Mouse (Mus musculus) liver, adult 2 months (tissue): ENCODE results near the gene Susd3. TPM values are rescaled to one million over a fixed set of nuclear protein-coding genes. Genes with fewer than 3 reads are reported as not detected.

Experiments
- DNase-seq: peaks from one replicate; pipeline ENCODE4 v3.0.0-alpha.2; 2011; ENCODE audit warnings: low read depth, low spot score; ENCODE audit errors: extremely low read depth
- H3K27ac ChIP-seq: fragments of 200-500 bp; replicated peaks from 2 replicates; pipeline ENCODE4 v1.5.1; 2012; ENCODE audit warnings: low read depth, mild to moderate bottlenecking, control low read depth, inconsistent platforms, low read length; ENCODE audit not compliant: insufficient read depth
- H3K27me3 ChIP-seq: fragments of 200-500 bp; 2 replicates; pipeline ENCODE4 v1.6.1; 2012; ENCODE audit warnings: mild to moderate bottlenecking, moderate library complexity, low read length, inconsistent platforms; ENCODE audit not compliant: control insufficient read depth, insufficient read depth
- H3K36me3 ChIP-seq: fragments of 200-500 bp; 2 replicates; pipeline ENCODE4 v1.6.1; 2012; ENCODE audit warnings: low read length, inconsistent platforms; ENCODE audit not compliant: control insufficient read depth, insufficient read depth
- H3K4me1 ChIP-seq: fragments of 200-500 bp; 2 replicates; pipeline ENCODE4 v1.6.1; 2011; ENCODE audit warnings: low read length; ENCODE audit not compliant: control insufficient read depth, insufficient read depth
- H3K4me3 ChIP-seq: fragments of 200-500 bp; 2 replicates; pipeline ENCODE4 v1.5.1; 2011; ENCODE audit warnings: low read depth, mild to moderate bottlenecking, control low read depth, low read length, moderate library complexity; ENCODE audit not compliant: insufficient read depth
- H3K79me2 ChIP-seq: fragments of 200-500 bp; 2 replicates; pipeline ENCODE4 v1.6.1; 2012; ENCODE audit warnings: inconsistent platforms, mild to moderate bottlenecking, low read length, moderate library complexity; ENCODE audit not compliant: control insufficient read depth, insufficient read depth
- H3K9ac ChIP-seq: fragments of 200-500 bp; 2 replicates; pipeline ENCODE4 v1.6.1; 2012; ENCODE audit warnings: low read depth, mild to moderate bottlenecking, control low read depth, inconsistent platforms, low read length
- CTCF ChIP-seq: fragments of 200-500 bp; IDR thresholded peaks from 2 replicates; pipeline ENCODE4 v1.5.1; 2011; ENCODE audit warnings: low read depth, low read length, control low read depth
- POLR2A ChIP-seq: fragments of 200-500 bp; IDR thresholded peaks from 2 replicates; pipeline ENCODE4 v1.6.1; 2011; ENCODE audit warnings: low read length, control low read depth; ENCODE audit not compliant: insufficient read depth; ENCODE audit errors: extremely low read depth
- WGBS: fragments of 180-500 bp; shearing (Covaris S2); methylation state at CpG from one replicate; pipeline ENCODE4 v1.1.7; 2018; 5-methylcytosine and 5-hydroxymethylcytosine counted together
- polyA plus RNA-seq: library from polyadenylated mRNA; depleted of rRNA; stranded (reverse); fragments of >200 nt; gene quantifications from 2 replicates; pipeline ENCODE4 v1.2.3, GENCODE M21; 2012
- total RNA-seq: library from RNA; depleted of rRNA; stranded (reverse); fragments of >200 nt; gene quantifications from 2 replicates; pipeline ENCODE4 v1.2.3, GENCODE M21; 2014

The Susd3 gene
- total and polyA plus RNA-seq, 2 experiments: 0.18 to 1.1 TPM

GRCm38 (mm10) chr13:49194811-49195210, 53.7 kb downstream of the Susd3 start:
- H3K36me3 ChIP-seq: peaks cover 15% of the 10 kb centered on the region
- no peak overlapping the region for H3K4me3 ChIP-seq
- WGBS: 91% methylated on average over 13 of the region's 13 CpGs
- no peak overlapping the region for H3K9ac ChIP-seq
- no peak for DNase-seq
- H3K4me1 ChIP-seq: peaks cover 25% of the 10 kb centered on the region
- H3K27ac ChIP-seq: no peak overlapping the region
- H3K79me2 ChIP-seq: peaks cover 14% of the 10 kb centered on the region
- H3K27me3 ChIP-seq: no peaks in the 10 kb centered on the region
- TF ChIP-seq CTCF (no peak), POLR2A (no peak)

- Histone ChIP-seq H3K27me3 (no peaks in the 10 kb centered on the region), H3K4me1 (peaks cover 32% of the 10 kb centered on the region), H3K9ac (no peak overlapping the region), H3K79me2 (peaks cover 14% of the 10 kb centered on the region), H3K27ac (no peak overlapping the region), H3K36me3 (peaks cover 15% of the 10 kb centered on the region), H3K4me3 (no peak overlapping the region)
- TF ChIP-seq POLR2A (no peak), CTCF (no peak)
- no peak for DNase-seq
- WGBS: 96% methylated on average over 17 of the region's 17 CpGs
Measured at GRCm38 (mm10) chr13:49193650-49194049, 54.9 kb downstream of the Susd3 start.

GRCm38 (mm10) chr13:49192156-49192855, 56.2 kb downstream of the Susd3 start:
- H3K4me1 ChIP-seq: peaks cover 32% of the 10 kb centered on the region
- H3K36me3 ChIP-seq: peaks cover 15% of the 10 kb centered on the region
- 0 out of 2 replicates have a peak overlapping the region, but pooled peaks have one; percentile 10 for H3K4me3 ChIP-seq
- 37% methylated on average over 16 of the region's 16 CpGs for whole genome bisulfite sequencing
- no peak for TF ChIP-seq POLR2A
- TF ChIP-seq CTCF: no peak
- peak; percentile 80 for DNase-seq
- H3K9ac ChIP-seq: peak overlapping the region; percentile 63
- H3K27me3 ChIP-seq: no peaks in the 10 kb centered on the region
- H3K27ac ChIP-seq: peak overlapping the region; percentile 86
- H3K79me2 ChIP-seq: peaks cover 14% of the 10 kb centered on the region

GRCm38 (mm10) chr13:49191673-49192035, 56.9 kb downstream of the Susd3 start:
- H3K9ac ChIP-seq: peak overlapping the region; percentile 63
- TF ChIP-seq POLR2A: no peak
- no peak for TF ChIP-seq CTCF
- WGBS: 37% methylated on average over 5 of the region's 5 CpGs
- no peak overlapping the region for H3K4me3 ChIP-seq
- H3K36me3 ChIP-seq: peaks cover 15% of the 10 kb centered on the region
- H3K27me3 ChIP-seq: no peaks in the 10 kb centered on the region
- H3K4me1 ChIP-seq: peaks cover 31% of the 10 kb centered on the region
- H3K27ac ChIP-seq: peak overlapping the region; percentile 86
- H3K79me2 ChIP-seq: peaks cover 14% of the 10 kb centered on the region
- no peak for DNase-seq

GRCm38 (mm10) chr13:49190876-49191672, 57.4 kb downstream of the Susd3 start:
- H3K27me3 ChIP-seq: no peaks in the 10 kb centered on the region
- H3K4me1 ChIP-seq: peaks cover 34% of the 10 kb centered on the region
- peaks cover 14% of the 10 kb centered on the region for H3K79me2 ChIP-seq
- peak overlapping the region; percentile 86 for H3K27ac ChIP-seq
- WGBS: 21% methylated on average over 7 of the region's 7 CpGs
- peak overlapping the region; percentile 63 for H3K9ac ChIP-seq
- peak; percentile 88 for DNase-seq
- TF ChIP-seq POLR2A: no peak
- TF ChIP-seq CTCF: no peak
- peaks cover 11% of the 10 kb centered on the region for H3K36me3 ChIP-seq
- H3K4me3 ChIP-seq: peak overlapping the region; percentile 6; the same call in 1 of the 2 replicates
